23 mouse cellular contexts compared by ENCODE assay signal in the genomic region with DNA sequence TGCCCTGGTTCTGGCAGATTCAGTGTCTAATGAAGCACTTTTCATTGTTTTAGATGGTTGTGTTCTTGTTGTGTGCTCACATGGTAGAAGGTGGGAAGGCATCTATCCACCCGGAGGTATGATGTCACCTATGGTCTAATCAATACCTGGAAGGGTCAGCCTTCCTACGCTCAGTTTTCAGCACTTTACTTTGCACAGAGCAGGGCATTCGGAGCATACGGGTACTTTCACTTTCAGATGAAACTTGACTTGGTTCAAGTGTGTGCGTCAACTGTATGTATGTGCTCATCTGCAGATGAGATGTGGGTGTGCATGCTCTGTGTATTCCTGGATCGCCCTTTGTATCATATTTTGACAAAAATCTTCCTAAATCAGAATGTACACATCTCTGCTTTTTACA.
"Had no signal": no experiment of that assay in that cellular context is flagged by ENCODE, and none has a peak within 500 bp of the region (broad histone marks: within the 10 kb centered on the region; RNA-seq: fewer than 3 reads in every experiment).

No protein-coding gene starts in this region.

- H3K4me1 ChIP-seq: limb, embryonic 12.5 days; liver, embryonic 15.5 days; midbrain, embryonic 12.5 days; midbrain, embryonic 15.5 days; neural tube, embryonic 12.5 days had no signal

- ATAC-seq: intestine, postnatal 0 days; lung, postnatal 0 days; midbrain, embryonic 15.5 days had no signal

- H3K4me3 ChIP-seq: limb, embryonic 12.5 days; limb, embryonic 15.5 days; liver, embryonic 15.5 days; midbrain, embryonic 12.5 days; midbrain, embryonic 15.5 days; neural tube, embryonic 12.5 days; neural tube, embryonic 15.5 days had no signal

- H3K4me2 ChIP-seq: limb, embryonic 12.5 days; limb, embryonic 15.5 days; liver, embryonic 15.5 days; lung, embryonic 14.5 days; midbrain, embryonic 12.5 days; midbrain, embryonic 15.5 days; neural tube, embryonic 12.5 days; neural tube, embryonic 15.5 days had no signal

- H3K9ac ChIP-seq: limb, embryonic 12.5 days; limb, embryonic 15.5 days; liver, embryonic 15.5 days; lung, embryonic 14.5 days; midbrain, embryonic 12.5 days; midbrain, embryonic 15.5 days; neural tube, embryonic 12.5 days; neural tube, embryonic 15.5 days had no signal

- DNase-seq: kidney, adult 2 months; kidney, postnatal 10 days; kidney, postnatal 36 days; layer of hippocampus, adult 9-11 months; left cerebral cortex, postnatal 4 days; lung, embryonic 14.5 days; right cerebral cortex, adult 18-20 months; right cerebral cortex, postnatal 14 days; right cerebral cortex, postnatal 4 days; thymus, adult 2 months; thymus, postnatal 14 days; thymus, postnatal 4 days had no signal

- H3K27ac ChIP-seq: limb, embryonic 12.5 days; limb, embryonic 15.5 days; liver, embryonic 15.5 days; macrophage; midbrain, embryonic 12.5 days; midbrain, embryonic 15.5 days; neural tube, embryonic 12.5 days; neural tube, embryonic 15.5 days; stomach, postnatal 0 days had no signal

- H3K9me3 ChIP-seq: limb, embryonic 12.5 days; limb, embryonic 15.5 days; liver, embryonic 15.5 days; midbrain, embryonic 12.5 days; midbrain, embryonic 15.5 days; neural tube, embryonic 12.5 days; neural tube, embryonic 15.5 days had no signal

- H3K27me3 ChIP-seq: limb, embryonic 12.5 days; limb, embryonic 15.5 days; liver, embryonic 15.5 days; midbrain, embryonic 12.5 days; midbrain, embryonic 15.5 days; neural tube, embryonic 12.5 days; neural tube, embryonic 15.5 days had no signal
